Mouse (Mus musculus) C2C12 (cell line): ENCODE measurements around the gene Sympk. TPM values are rescaled to one million over a fixed set of nuclear protein-coding genes. Genes with fewer than 3 reads are reported as not detected.

ENCODE experiments used
- H3K27me3 ChIP-seq: one replicate; pipeline ENCODE4 v1.6.1; 2011; ENCODE audit not compliant: control insufficient read depth, insufficient read depth, insufficient read length
- H3K36me3 ChIP-seq: one replicate; pipeline ENCODE4 v1.6.1; 2011; ENCODE audit not compliant: control insufficient read depth, insufficient read depth
- H3K4me3 ChIP-seq: one replicate; pipeline ENCODE4 v1.5.1; 2011; ENCODE audit warnings: mild to moderate bottlenecking, control low read depth; ENCODE audit not compliant: poor library complexity, insufficient read depth, severe bottlenecking
- H3K79me2 ChIP-seq: one replicate; pipeline ENCODE4 v1.6.1; 2011; ENCODE audit not compliant: control insufficient read depth, insufficient read depth
- H3K79me3 ChIP-seq: one replicate; pipeline ENCODE4 v1.6.1; 2011; ENCODE audit warnings: low read depth, control low read depth
- H3ac ChIP-seq: one replicate; pipeline ENCODE3; 2011; ENCODE audit warnings: low read depth; ENCODE audit not compliant: control insufficient read depth, insufficient read length
- CEBPB ChIP-seq: IDR thresholded peaks from one replicate; pipeline ENCODE4 v1.6.1; 2011; ENCODE audit warnings: low read depth, mild to moderate bottlenecking, control low read depth, moderate library complexity
- CTCF ChIP-seq: IDR thresholded peaks from one replicate; pipeline ENCODE4 v1.5.1; 2011; ENCODE audit not compliant: control insufficient read depth, insufficient read depth, insufficient read length
- FOSL1 ChIP-seq: IDR thresholded peaks from one replicate; pipeline ENCODE4 v1.8.0; 2011; ENCODE audit warnings: mild to moderate bottlenecking, low read length; ENCODE audit not compliant: poor library complexity, insufficient read depth, severe bottlenecking
- MAX ChIP-seq: IDR thresholded peaks from one replicate; pipeline ENCODE4 v1.6.1; 2011; ENCODE audit warnings: mild to moderate bottlenecking, control low read depth
- MYOG ChIP-seq: IDR thresholded peaks from one replicate; pipeline ENCODE4 v1.6.1; 2011; ENCODE audit not compliant: control insufficient read depth, insufficient read length; ENCODE audit errors: extremely low read depth
- USF1 ChIP-seq: IDR thresholded peaks from one replicate; pipeline ENCODE4 v1.6.1; 2011; ENCODE audit warnings: low read depth, mild to moderate bottlenecking, control low read depth, moderate library complexity
- microRNA-seq: library from miRNA; unstranded; fragments of <30 nt; microRNA quantifications from one replicate; pipeline ENCODE4, GENCODE M21; 2019; ENCODE audit warnings: borderline microRNAs expressed
- polyA plus RNA-seq: library from polyadenylated mRNA; unstranded; fragments of >200 nt; fragmentation: generic; extraction: Trizol; gene quantifications from one replicate; pipeline ENCODE4 v1.2.1, GENCODE M21; 2012; ENCODE audit warnings: missing spikeins

Sympk gene
- polyA plus RNA-seq, 1 experiment, result 84.8 TPM

- TF ChIP-seq FOSL1 (no peak), CTCF (no peak), MAX (no peak), CEBPB (no peak), MYOG (no peak), USF1 (no peak)
- Histone ChIP-seq H3K36me3 (no peaks in the 10 kb centered on the region), H3K79me2 (no peaks in the 10 kb centered on the region), H3K4me3 (no peak overlapping the region), H3K27me3 (peaks cover 14% of the 10 kb centered on the region), H3K79me3 (no peaks in the 10 kb centered on the region), H3ac (no peak overlapping the region)
These were observed 79.6 kb downstream of the Sympk start for GRCm38 (mm10) chr7:19103741-19104140.

Small RNAs within 50 kb of the gene (microRNA-seq; reads per million reads assigned to microRNA genes)
- gene Mir3100, result 0.68 reads per million, percentile 14 among the genes with 10 or more reads in this experiment

Other genes starting within 250 kb of the Sympk start
- gene Psg19, start 225.9 kb upstream of the Sympk start, polyA plus RNA-seq, result not detected
- not detected for gene Psg17, start 202.8 kb upstream of the Sympk start, polyA plus RNA-seq
- gene Mill2, start 184.4 kb upstream of the Sympk start, polyA plus RNA-seq, result 0.18 TPM
- 0.05 TPM for gene Pglyrp1, start 153.0 kb upstream of the Sympk start, polyA plus RNA-seq
- gene Ccdc61, start 114.0 kb upstream of the Sympk start, polyA plus RNA-seq, result 10.8 TPM
- gene Nova2, start 98.5 kb upstream of the Sympk start, polyA plus RNA-seq, result 0.05 TPM
- gene Nanos2, start 37.0 kb upstream of the Sympk start, polyA plus RNA-seq, result not detected
- 17.8 TPM for gene Mypop, start 33.1 kb upstream of the Sympk start, polyA plus RNA-seq
- 39.4 TPM for gene Irf2bp1, start 20.3 kb upstream of the Sympk start, polyA plus RNA-seq
- gene Foxa3, start 839 bp upstream of the Sympk start, polyA plus RNA-seq, result 0.07 TPM
- 0.09 TPM for gene Rsph6a, start 30.3 kb downstream of the Sympk start, polyA plus RNA-seq
- gene Dmwd, start 51.9 kb downstream of the Sympk start, polyA plus RNA-seq, result 83.1 TPM
- gene Dmpk, start 59.5 kb downstream of the Sympk start, polyA plus RNA-seq, result 120 TPM
- gene Six5, start 70.2 kb downstream of the Sympk start, polyA plus RNA-seq, result 1.6 TPM
- gene Gm4969, start 94.0 kb downstream of the Sympk start, polyA plus RNA-seq, result not detected
- 7.4 TPM for gene Fbxo46, start 95.5 kb downstream of the Sympk start, polyA plus RNA-seq
- gene Qpctl, start 124.9 kb downstream of the Sympk start, polyA plus RNA-seq, result 12.3 TPM
- 255 TPM for gene Snrpd2, start 125.3 kb downstream of the Sympk start, polyA plus RNA-seq
- gene Gipr, start 141.8 kb downstream of the Sympk start, polyA plus RNA-seq, result 0.43 TPM
- 16.4 TPM for gene Eml2, start 152.0 kb downstream of the Sympk start, polyA plus RNA-seq
- gene Gpr4, start 188.2 kb downstream of the Sympk start, polyA plus RNA-seq, result 0.05 TPM
- 27.5 TPM for gene Opa3, start 204.0 kb downstream of the Sympk start, polyA plus RNA-seq
- 145 TPM for gene Vasp, start 247.4 kb downstream of the Sympk start, polyA plus RNA-seq